Mouse (Mus musculus) limb, embryonic 15.5 days (tissue): ENCODE results near the gene Asf1a. TPM values are rescaled to one million over a fixed set of nuclear protein-coding genes. Genes with fewer than 3 reads are reported as not detected.
"Not testable (repeated sequence)": the region's sequence is repeated elsewhere in the genome, so short reads cannot be mapped to it uniquely, and the experiment has no call there.

ENCODE experiments used
- ATAC-seq: fragments of 200-750 bp; cut with Nextera tagmentation; 2 replicates; pipeline ENCODE4 v1.8.0; 2017; ENCODE audit warnings: low read depth, moderate TSS enrichment; ENCODE audit not compliant: insufficient number of reproducible peaks, low FRiP score, low TSS enrichment
- H3K27ac ChIP-seq: fragments of 300-500 bp; sonication (generic); 2 replicates; pipeline ENCODE4 v1.5.1; 2015; ENCODE audit warnings: moderate library complexity, mild to moderate bottlenecking, inconsistent platforms
- H3K27me3 ChIP-seq: fragments of 300-500 bp; sonication (generic); 2 replicates; pipeline ENCODE4 v1.6.1; 2015; ENCODE audit warnings: inconsistent platforms
- H3K36me3 ChIP-seq: fragments of 300-500 bp; sonication (generic); 2 replicates; pipeline ENCODE4 v1.6.1; 2015; ENCODE audit warnings: inconsistent platforms
- H3K4me1 ChIP-seq: fragments of 300-500 bp; sonication (generic); 2 replicates; pipeline ENCODE4 v1.6.1; 2015; ENCODE audit warnings: inconsistent platforms
- H3K4me2 ChIP-seq: fragments of 300-500 bp; sonication (generic); 2 replicates; pipeline ENCODE4 v1.6.1; 2015; ENCODE audit warnings: mild to moderate bottlenecking, inconsistent platforms
- H3K4me3 ChIP-seq: fragments of 300-500 bp; sonication (generic); 2 replicates; pipeline ENCODE4 v1.5.1; 2015; ENCODE audit warnings: mild to moderate bottlenecking, inconsistent platforms
- H3K9ac ChIP-seq: fragments of 300-500 bp; sonication (generic); 2 replicates; pipeline ENCODE4 v1.6.1; 2015; ENCODE audit warnings: inconsistent platforms
- H3K9me3 ChIP-seq: fragments of 300-500 bp; sonication (generic); 2 replicates; pipeline ENCODE4 v1.6.1; 2016; ENCODE audit warnings: inconsistent platforms
- WGBS: fragments of 180-500 bp; shearing (Covaris S2); methylation state at CpG from one replicate; pipeline ENCODE4 v1.1.7; 2015; 5-methylcytosine and 5-hydroxymethylcytosine counted together
- polyA plus RNA-seq: library from polyadenylated mRNA; unstranded; fragments of >200 nt; fragmentation: Nextera tagmentation; extraction: Ambion mirVana; gene quantifications from 2 replicates; pipeline ENCODE4 v1.2.1, GENCODE M21; 2015

Gene Asf1a
- polyA plus RNA-seq, 1 experiment from 2014 or later = 89.4 TPM

GRCm38 (mm10) chr10:53654239-53654638 lies 57.7 kb downstream of the Asf1a start:
- H3K27ac ChIP-seq, H3K4me2 ChIP-seq, H3K9me3 ChIP-seq, H3K27me3 ChIP-seq, H3K4me1 ChIP-seq, ATAC-seq, H3K9ac ChIP-seq, H3K36me3 ChIP-seq, H3K4me3 ChIP-seq: not testable (repeated sequence)
- 75% methylated on average over 5 of the region's 5 CpGs for WGBS

Other genes with a start within 250 kb of the Asf1a start
- 5.9 and 6.8 TPM in 2 replicates for gene Cep85l, start 216.8 kb upstream of the Asf1a start, polyA plus RNA-seq
- gene Mcm9, start 33.7 kb downstream of the Asf1a start, polyA plus RNA-seq = 8.5 and 9.3 TPM in 2 replicates
- 3.3 and 4.9 TPM in 2 replicates for gene Fam184a, start 154.4 kb downstream of the Asf1a start, polyA plus RNA-seq